Mouse (Mus musculus) ES-E14 (cell line): ENCODE measurements around the gene Kif5c. TPM values are rescaled to one million over a fixed set of nuclear protein-coding genes. Genes with fewer than 3 reads are reported as not detected.

Experiments
- DNase-seq: peaks from one replicate; pipeline ENCODE4 v3.0.0-alpha.2; 2013; ENCODE audit warnings: low read depth, low spot score
- H3K27ac ChIP-seq: 2 replicates; pipeline ENCODE4 v1.5.1; 2012; ENCODE audit warnings: low read depth, mild to moderate bottlenecking, low read length, moderate library complexity, mixed read lengths; ENCODE audit not compliant: poor library complexity, insufficient read depth, severe bottlenecking
- H3K36me3 ChIP-seq: 2 replicates; pipeline ENCODE4 v1.6.1; 2012; ENCODE audit warnings: mild to moderate bottlenecking, low read length, moderate library complexity, mixed read lengths; ENCODE audit not compliant: control insufficient read depth, poor library complexity, insufficient read depth, severe bottlenecking
- H3K4me1 ChIP-seq, 2 experiments: fragments of 150-350 bp in 1 of 2; sonication (generic) in 1 of 2; 2 replicates each; pipeline ENCODE4 v1.6.1; 2012; ENCODE audit warnings: low read length in 2 of 2, mild to moderate bottlenecking in 1 of 2, mixed read lengths in 1 of 2; ENCODE audit not compliant: control insufficient read depth in 2 of 2, insufficient read depth in 2 of 2, poor library complexity in 1 of 2
- H3K4me3 ChIP-seq, 2 experiments: fragments of 150-350 bp in 1 of 2; sonication (generic) in 1 of 2; 2 replicates each; pipeline ENCODE4 v1.5.1; 2012; ENCODE audit warnings: low read length in 2 of 2, low read depth in 1 of 2, mild to moderate bottlenecking in 1 of 2, mixed read lengths in 1 of 2; ENCODE audit not compliant: insufficient read depth in 1 of 2, poor library complexity in 1 of 2, severe bottlenecking in 1 of 2
- H3K9ac ChIP-seq: 2 replicates; pipeline ENCODE4 v1.6.1; 2012; ENCODE audit warnings: low read depth, mild to moderate bottlenecking, low read length, mixed read lengths; ENCODE audit not compliant: poor library complexity, insufficient read depth, severe bottlenecking
- H3K9me3 ChIP-seq: fragments of 150-350 bp; sonication (generic); 2 replicates; pipeline ENCODE4 v1.6.1; 2012; ENCODE audit warnings: low read depth, mild to moderate bottlenecking, low read length; ENCODE audit not compliant: control insufficient read depth, insufficient read depth
- CHD2 ChIP-seq: IDR thresholded peaks from 2 replicates; pipeline ENCODE4 v1.6.1; 2014; ENCODE audit warnings: mild to moderate bottlenecking, low read depth, low read length, inconsistent platforms
- HCFC1 ChIP-seq: IDR thresholded peaks from 2 replicates; pipeline ENCODE4 v1.6.1; 2012; ENCODE audit warnings: low read length, inconsistent platforms, borderline replicate concordance; ENCODE audit not compliant: insufficient read depth
- MAFK ChIP-seq: IDR thresholded peaks from 2 replicates; pipeline ENCODE4 v1.6.1; 2014; ENCODE audit warnings: mild to moderate bottlenecking, low read depth, low read length, inconsistent platforms; ENCODE audit not compliant: insufficient read depth
- ZC3H11A ChIP-seq: IDR thresholded peaks from 2 replicates; pipeline ENCODE4 v1.6.1; 2012; ENCODE audit warnings: low read depth, mild to moderate bottlenecking, inconsistent platforms, low read length, borderline replicate concordance
- ZNF384 ChIP-seq: IDR thresholded peaks from 2 replicates; pipeline ENCODE4 v1.6.1; 2012; ENCODE audit warnings: low read depth, low read length, inconsistent platforms
- in situ Hi-C, 2 experiments: fragments of 600-800 bp; cut with MboI; formaldehyde crosslinking; loops; one replicate each; pipeline ENCODE4 v1.15.1; 2025; ENCODE audit warnings: low sequenced_read_pairs in 2 of 2, inconsistent platforms in 1 of 2; ENCODE audit not compliant: unreplicated experiment in 2 of 2
- total RNA-seq: library from RNA; depleted of rRNA; stranded (reverse); fragments of 300-350 nt; gene quantifications from 2 replicates; pipeline ENCODE4 v1.2.3, GENCODE M21; 2012

The Kif5c gene
- total RNA-seq, 1 experiment = 34.2 TPM

DNA sequence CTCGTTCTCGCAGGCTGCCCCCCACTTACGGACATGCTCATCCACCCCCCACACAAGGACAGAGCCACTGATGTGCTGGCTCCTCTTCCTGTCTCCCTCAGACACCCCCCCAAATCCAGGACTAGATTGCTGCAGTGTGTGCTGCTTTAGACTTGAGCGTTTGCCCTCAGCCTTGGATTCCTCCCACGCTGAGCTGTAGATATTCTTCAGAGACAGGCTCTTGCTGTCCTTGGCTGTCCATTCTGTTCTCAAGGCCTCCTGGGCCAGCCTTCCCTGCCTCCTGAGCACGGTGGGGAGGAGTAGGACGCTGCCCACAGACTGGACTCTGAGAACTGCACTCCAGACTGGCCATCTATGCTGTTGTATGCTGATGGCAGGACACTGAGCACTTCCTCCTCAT, 127.8 kb downstream of the Kif5c start:
- TF ChIP-seq ZC3H11A (no peak), MAFK (no peak), CHD2 (no peak), ZNF384 (no peak)
- no peaks in the 10 kb centered on the region for H3K9me3 ChIP-seq
- H3K9ac ChIP-seq = no peak overlapping the region
- in situ Hi-C loops = loop anchor here in 1 of 2 experiments (25.0 kb wide), 1 partner anchor 835 kb away; no protein-coding TSS in a partner anchor
- H3K36me3 ChIP-seq = no peaks in the 10 kb centered on the region
- H3K4me1 ChIP-seq = peaks cover 0 to 5% of the 10 kb centered on the region in 2 experiments; a peak in 1 of 4 replicates
- DNase-seq = no peak
- no peak overlapping the region for H3K27ac ChIP-seq
- no peak overlapping the region for H3K4me3 ChIP-seq

DNA sequence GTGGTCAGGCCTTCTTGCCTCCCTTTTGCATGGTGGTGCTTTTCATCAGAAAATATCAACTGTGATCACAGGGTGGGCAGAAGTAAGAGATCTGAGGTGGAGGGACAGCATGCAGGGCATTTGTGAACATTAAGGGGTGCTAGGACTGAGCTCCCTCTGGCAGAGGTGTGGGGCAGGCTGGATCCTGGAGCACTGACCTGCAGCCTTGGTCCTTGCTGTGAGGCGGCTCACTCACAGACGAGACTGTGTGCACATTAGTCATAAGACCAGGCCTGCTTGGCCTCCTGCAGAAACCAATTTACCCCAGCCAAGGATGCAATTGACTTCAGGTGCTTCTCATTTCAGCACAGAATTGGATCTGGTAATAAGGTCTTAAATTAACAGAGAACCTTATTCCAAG, 128.6 kb downstream of the Kif5c start:
- in situ Hi-C loops = loop anchor here in 1 of 2 experiments (25.0 kb wide), 1 partner anchor 835 kb away; no protein-coding TSS in a partner anchor
- TF ChIP-seq ZC3H11A (no peak), ZNF384 (no peak), HCFC1 (no peak), MAFK (no peak), CHD2 (no peak)
- Histone ChIP-seq H3K4me3 (no peak overlapping the region), H3K4me1 (peaks cover 0 to 5% of the 10 kb centered on the region in 2 experiments; a peak in 1 of 4 replicates), H3K27ac (no peak overlapping the region), H3K9ac (no peak overlapping the region), H3K9me3 (no peaks in the 10 kb centered on the region), H3K36me3 (no peaks in the 10 kb centered on the region)
- DNase-seq = no peak

DNA sequence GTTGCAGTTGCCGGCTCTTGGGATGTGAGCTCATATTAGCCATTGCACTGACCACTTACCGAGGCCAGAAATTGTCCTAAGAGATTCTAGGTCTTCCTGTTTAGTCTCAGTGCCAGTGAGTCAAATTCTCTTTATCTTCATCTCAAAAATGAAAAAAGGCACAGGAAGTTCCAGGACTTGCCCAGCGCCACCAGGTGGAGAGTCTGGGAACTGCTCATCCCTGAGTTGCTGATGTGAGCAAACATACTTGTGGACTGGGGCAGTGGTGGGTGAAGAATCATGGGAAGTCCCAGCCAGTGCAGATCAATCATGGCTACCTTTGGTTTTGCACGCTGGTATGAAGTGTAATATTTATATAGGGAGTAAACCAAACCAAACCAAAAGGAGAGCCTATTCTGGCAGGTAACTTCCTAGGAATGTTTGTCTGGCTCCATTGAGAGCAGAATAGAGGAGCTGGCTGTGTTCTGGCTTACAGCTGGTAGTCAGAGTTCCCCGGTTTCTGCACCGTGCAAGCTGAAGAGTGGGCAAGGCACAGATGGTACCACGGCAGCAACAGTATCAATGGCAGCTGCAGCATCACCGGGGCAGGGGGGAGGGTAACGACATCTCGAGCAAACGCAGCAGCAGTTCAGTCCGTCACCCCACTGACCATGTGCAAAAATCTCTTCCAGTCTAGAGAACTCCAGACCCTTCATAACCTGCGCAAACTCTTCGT, 129.7 kb downstream of the Kif5c start:
- Histone ChIP-seq H3K4me1 (peaks cover 0 to 5% of the 10 kb centered on the region in 2 experiments; a peak in 1 of 4 replicates), H3K36me3 (no peaks in the 10 kb centered on the region), H3K9me3 (no peaks in the 10 kb centered on the region), H3K27ac (no peak overlapping the region), H3K4me3 (no peak overlapping the region), H3K9ac (no peak overlapping the region)
- in situ Hi-C loops = loop anchor here in 1 of 2 experiments (25.0 kb wide), 1 partner anchor 836 kb away; no protein-coding TSS in a partner anchor
- TF ChIP-seq ZC3H11A = no peak
- peak; percentile 28; the same call in 1 of the 2 replicates for TF ChIP-seq MAFK
- peak; percentile 46 for DNase-seq

- Histone ChIP-seq H3K9ac (no peak overlapping the region), H3K4me3 (no peak overlapping the region), H3K9me3 (no peaks in the 10 kb centered on the region), H3K36me3 (no peaks in the 10 kb centered on the region), H3K4me1 (peaks cover 0 to 1% of the 10 kb centered on the region in 2 experiments; a peak in 1 of 4 replicates), H3K27ac (no peak overlapping the region)
- in situ Hi-C loops = loop anchor here in 1 of 2 experiments (25.0 kb wide), 1 partner anchor 838 kb away; no protein-coding TSS in a partner anchor
- TF ChIP-seq HCFC1 (no peak), CHD2 (no peak), ZC3H11A (no peak), ZNF384 (no peak), MAFK (no peak)
- no peak for DNase-seq
Measured at GRCm38 (mm10) chr2:49749730-49750576, 130.9 kb downstream of the Kif5c start.
